Mouse (Mus musculus): Measurements from ENCODE around the gene Chd9. TPM values are rescaled to one million over a fixed set of nuclear protein-coding genes. Genes with fewer than 3 reads are reported as not detected.

Gene Chd9
- polyA plus RNA-seq, 1 experiment from 2014 or later: 53.5 TPM

- H3K4me3 ChIP-seq: no peak overlapping the region
- H3K27ac ChIP-seq (ENCODE audit: poor library complexity, severe bottlenecking): no peak overlapping the region
- H3K4me2 ChIP-seq: no peak overlapping the region
- no peak for ATAC-seq (ENCODE audit: insufficient number of reproducible peaks, low FRiP score)
- H3K36me3 ChIP-seq: 0 out of 2 replicates have a peak, but pooled peaks cover 1% of the 10 kb centered on the region
- WGBS: 54% methylated on average over 1 of the region's 1 CpGs
- no peaks in the 10 kb centered on the region for H3K27me3 ChIP-seq (replicated peaks)
- no peak overlapping the region for H3K9ac ChIP-seq
- peaks cover 29% of the 10 kb centered on the region for H3K4me1 ChIP-seq (replicated peaks)
- H3K9me3 ChIP-seq (replicated peaks): no peaks in the 10 kb centered on the region
Observed at GRCm38 (mm10) chr8:90856952-90857351, 28.8 kb downstream of the Chd9 start.

GRCm38 (mm10) chr8:90858071-90858470 lies 29.9 kb downstream of the Chd9 start:
- Histone ChIP-seq H3K36me3 (no peaks in the 10 kb centered on the region), H3K4me1 (replicated peaks) (peaks cover 37% of the 10 kb centered on the region), H3K27me3 (replicated peaks) (no peaks in the 10 kb centered on the region), H3K9me3 (replicated peaks) (no peaks in the 10 kb centered on the region), H3K4me3 (no peak overlapping the region), H3K9ac (no peak overlapping the region), H3K27ac (ENCODE audit: poor library complexity, severe bottlenecking) (no peak overlapping the region), H3K4me2 (no peak overlapping the region)
- ATAC-seq (ENCODE audit: insufficient number of reproducible peaks, low FRiP score): no peak
- WGBS: 88% methylated on average over 2 of the region's 2 CpGs

- no peak for ATAC-seq (ENCODE audit: insufficient number of reproducible peaks, low FRiP score)
- WGBS: 23% methylated on average over 9 of the region's 9 CpGs
- peak overlapping the region; percentile 41 for H3K4me2 ChIP-seq
Observed at GRCm38 (mm10) chr8:90861266-90861944, 33.3 kb downstream of the Chd9 start.

DNA sequence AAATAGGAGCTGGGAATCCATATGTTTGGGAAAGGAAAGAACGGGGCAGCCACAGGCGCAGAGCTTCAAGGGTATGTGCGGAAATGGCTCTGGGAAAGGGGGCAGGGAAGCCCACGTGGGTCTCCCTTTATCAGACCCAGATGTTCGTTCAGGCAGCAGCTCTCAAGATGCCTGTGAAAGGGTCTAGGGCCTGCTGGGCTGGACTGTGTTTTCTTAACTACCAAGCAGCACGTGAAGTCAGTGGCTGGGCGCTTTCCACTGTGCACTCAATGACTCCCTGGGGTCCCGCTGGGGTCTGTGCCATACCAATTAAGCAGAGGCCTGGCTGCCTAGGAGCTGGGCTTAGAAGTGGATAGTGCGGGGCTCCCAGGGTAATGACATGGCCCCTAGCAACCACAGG lies 33.9 kb downstream of the Chd9 start:
- Histone ChIP-seq H3K27ac (ENCODE audit: poor library complexity, severe bottlenecking) (peak overlapping the region; percentile 80), H3K4me3 (no peak overlapping the region), H3K9ac (0 out of 2 replicates have a peak overlapping the region, but pooled peaks have one; percentile 24), H3K9me3 (replicated peaks) (no peaks in the 10 kb centered on the region), H3K27me3 (replicated peaks) (no peaks in the 10 kb centered on the region), H3K4me2 (peak overlapping the region; percentile 41), H3K4me1 (replicated peaks) (peaks cover 23% of the 10 kb centered on the region), H3K36me3 (no peaks in the 10 kb centered on the region)
- 5% methylated on average over 9 of the region's 9 CpGs for WGBS
- peak; percentile 86 for ATAC-seq (ENCODE audit: insufficient number of reproducible peaks, low FRiP score)

More at GRCm38 (mm10) chr8:90861266-90861944, 33.3 kb downstream of the Chd9 start:
- H3K4me3 ChIP-seq: no peak overlapping the region
- peaks cover 23% of the 10 kb centered on the region for H3K4me1 ChIP-seq (replicated peaks)
- H3K27ac ChIP-seq (ENCODE audit: poor library complexity, severe bottlenecking): peak overlapping the region; percentile 80
- no peak overlapping the region for H3K9ac ChIP-seq
- no peaks in the 10 kb centered on the region for H3K9me3 ChIP-seq (replicated peaks)
- no peaks in the 10 kb centered on the region for H3K27me3 ChIP-seq (replicated peaks)
- H3K36me3 ChIP-seq: no peaks in the 10 kb centered on the region

GRCm38 (mm10) chr8:90867061-90867460 lies 38.9 kb downstream of the Chd9 start:
- H3K27ac ChIP-seq (ENCODE audit: poor library complexity, severe bottlenecking): no peak overlapping the region
- no peaks in the 10 kb centered on the region for H3K27me3 ChIP-seq (replicated peaks)
- H3K4me2 ChIP-seq: no peak overlapping the region
- H3K4me1 ChIP-seq (replicated peaks): peaks cover 34% of the 10 kb centered on the region
- WGBS: 85% methylated on average over 2 of the region's 2 CpGs
- H3K36me3 ChIP-seq: no peaks in the 10 kb centered on the region
- ATAC-seq (ENCODE audit: insufficient number of reproducible peaks, low FRiP score): no peak
- no peaks in the 10 kb centered on the region for H3K9me3 ChIP-seq (replicated peaks)
- H3K4me3 ChIP-seq: no peak overlapping the region
- H3K9ac ChIP-seq: no peak overlapping the region

DNA sequence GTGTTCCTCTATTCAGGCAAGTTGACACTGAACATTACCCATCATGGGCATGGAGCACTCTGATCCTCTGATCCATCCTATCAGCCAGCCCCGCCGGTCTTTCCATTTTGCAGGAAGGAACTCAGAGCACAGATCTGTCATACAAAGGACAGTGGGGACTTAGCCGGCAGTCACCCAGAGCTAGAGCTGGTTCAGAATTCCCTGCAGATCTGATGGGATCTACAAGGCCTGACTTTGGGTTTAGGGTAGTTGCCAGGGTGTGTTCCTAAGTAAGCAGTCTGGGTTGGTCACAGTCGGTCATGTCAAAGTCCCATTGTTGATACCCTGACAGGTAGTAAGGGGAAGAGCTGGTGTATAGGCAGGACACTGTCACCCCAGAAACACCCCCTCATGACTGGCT lies 39.8 kb downstream of the Chd9 start:
- Histone ChIP-seq H3K4me1 (replicated peaks) (peaks cover 27% of the 10 kb centered on the region), H3K4me2 (no peak overlapping the region), H3K4me3 (no peak overlapping the region), H3K9ac (no peak overlapping the region), H3K36me3 (no peaks in the 10 kb centered on the region), H3K27me3 (replicated peaks) (no peaks in the 10 kb centered on the region), H3K27ac (ENCODE audit: poor library complexity, severe bottlenecking) (no peak overlapping the region), H3K9me3 (replicated peaks) (no peaks in the 10 kb centered on the region)
- no peak for ATAC-seq (ENCODE audit: insufficient number of reproducible peaks, low FRiP score)
- WGBS: 76% methylated on average over 4 of the region's 4 CpGs

DNA sequence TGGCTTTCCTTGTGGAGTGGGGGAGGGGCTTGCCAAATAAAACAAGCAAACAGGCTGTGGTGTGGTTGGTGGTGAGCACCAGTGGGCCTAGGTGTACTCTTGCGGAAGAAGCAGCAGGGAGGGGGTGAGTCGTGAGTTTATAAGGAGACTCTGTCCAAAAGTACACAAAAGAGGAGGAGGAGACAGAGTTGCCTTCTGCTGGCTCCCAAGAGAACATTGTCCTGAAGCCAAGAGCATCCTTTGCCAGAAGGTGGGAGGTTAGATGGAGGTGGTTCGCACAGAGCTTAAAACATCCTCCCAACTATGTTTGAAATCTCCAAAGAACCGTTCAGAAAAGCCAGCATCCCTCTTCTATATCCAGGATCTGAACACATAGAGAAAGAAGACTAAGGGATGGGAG lies 40.2 kb downstream of the Chd9 start:
- no peak for ATAC-seq (ENCODE audit: insufficient number of reproducible peaks, low FRiP score)
- no peaks in the 10 kb centered on the region for H3K9me3 ChIP-seq (replicated peaks)
- no peak overlapping the region for H3K9ac ChIP-seq
- H3K27me3 ChIP-seq (replicated peaks): no peaks in the 10 kb centered on the region
- H3K4me2 ChIP-seq: no peak overlapping the region
- no peaks in the 10 kb centered on the region for H3K36me3 ChIP-seq
- WGBS: 74% methylated on average over 4 of the region's 4 CpGs
- peaks cover 27% of the 10 kb centered on the region for H3K4me1 ChIP-seq (replicated peaks)
- H3K27ac ChIP-seq (ENCODE audit: poor library complexity, severe bottlenecking): no peak overlapping the region
- no peak overlapping the region for H3K4me3 ChIP-seq

DNA sequence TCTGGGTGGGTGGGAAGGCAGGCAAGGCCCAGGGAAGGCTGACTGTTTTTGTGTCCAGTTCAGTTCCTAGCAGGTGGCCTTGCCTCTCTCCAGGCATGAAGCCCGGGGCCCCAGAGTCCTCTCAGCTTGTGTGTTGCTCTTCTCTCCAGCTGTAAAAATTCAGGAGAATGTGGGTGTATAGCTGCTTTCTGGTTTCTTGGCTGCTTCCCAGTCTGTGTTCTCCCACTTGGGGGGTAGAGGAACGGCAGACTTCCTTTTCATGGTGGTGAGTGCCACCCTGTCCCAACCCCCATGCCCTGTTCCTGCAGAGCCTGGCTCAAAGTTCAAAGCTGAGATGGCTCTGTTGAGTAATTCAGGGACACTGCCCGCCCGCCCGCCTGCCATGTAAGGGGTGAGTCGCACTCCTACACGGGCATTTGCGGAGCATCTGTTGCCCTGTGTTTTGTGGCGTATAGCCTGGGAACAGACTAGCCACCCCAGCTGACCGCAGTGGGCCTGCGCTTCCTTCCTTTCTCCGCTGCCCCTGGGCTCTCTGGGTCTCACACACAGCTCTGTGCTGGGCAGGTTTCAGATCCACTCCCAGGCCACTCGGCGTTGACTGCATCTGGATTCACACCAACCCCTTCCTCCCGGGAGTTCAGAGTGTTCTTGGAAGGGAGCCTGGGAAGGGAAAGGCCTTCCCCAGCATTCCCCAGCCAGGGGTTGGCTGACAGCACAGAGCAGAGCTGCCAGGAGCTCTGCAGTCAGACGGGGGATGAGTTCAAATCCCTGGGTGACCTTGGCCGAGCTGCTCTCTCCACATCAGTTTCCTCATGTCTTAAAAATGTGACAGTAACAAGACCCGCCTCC lies 41.1 kb downstream of the Chd9 start:
- Histone ChIP-seq H3K9ac (no peak overlapping the region), H3K27me3 (replicated peaks) (no peaks in the 10 kb centered on the region), H3K36me3 (no peaks in the 10 kb centered on the region), H3K4me2 (peak overlapping the region; percentile 46), H3K4me3 (no peak overlapping the region), H3K9me3 (replicated peaks) (no peaks in the 10 kb centered on the region), H3K27ac (ENCODE audit: poor library complexity, severe bottlenecking) (peak overlapping the region; percentile 44; the same call in 1 of the 2 replicates), H3K4me1 (replicated peaks) (peaks cover 27% of the 10 kb centered on the region)
- 40% methylated on average over 18 of the region's 18 CpGs for WGBS
- ATAC-seq (ENCODE audit: insufficient number of reproducible peaks, low FRiP score): peak; percentile 59; the same call in 1 of the 2 replicates

GRCm38 (mm10) chr8:90869920-90870777 lies 42.0 kb downstream of the Chd9 start:
- no peaks in the 10 kb centered on the region for H3K9me3 ChIP-seq (replicated peaks)
- H3K27ac ChIP-seq (ENCODE audit: poor library complexity, severe bottlenecking): no peak overlapping the region
- WGBS: 15% methylated on average over 22 of the region's 22 CpGs
- ATAC-seq (ENCODE audit: insufficient number of reproducible peaks, low FRiP score): no peak
- no peaks in the 10 kb centered on the region for H3K27me3 ChIP-seq (replicated peaks)
- no peaks in the 10 kb centered on the region for H3K36me3 ChIP-seq
- H3K4me1 ChIP-seq (replicated peaks): peaks cover 27% of the 10 kb centered on the region
- no peak overlapping the region for H3K9ac ChIP-seq
- no peak overlapping the region for H3K4me3 ChIP-seq
- H3K4me2 ChIP-seq: peak overlapping the region; percentile 46

DNA sequence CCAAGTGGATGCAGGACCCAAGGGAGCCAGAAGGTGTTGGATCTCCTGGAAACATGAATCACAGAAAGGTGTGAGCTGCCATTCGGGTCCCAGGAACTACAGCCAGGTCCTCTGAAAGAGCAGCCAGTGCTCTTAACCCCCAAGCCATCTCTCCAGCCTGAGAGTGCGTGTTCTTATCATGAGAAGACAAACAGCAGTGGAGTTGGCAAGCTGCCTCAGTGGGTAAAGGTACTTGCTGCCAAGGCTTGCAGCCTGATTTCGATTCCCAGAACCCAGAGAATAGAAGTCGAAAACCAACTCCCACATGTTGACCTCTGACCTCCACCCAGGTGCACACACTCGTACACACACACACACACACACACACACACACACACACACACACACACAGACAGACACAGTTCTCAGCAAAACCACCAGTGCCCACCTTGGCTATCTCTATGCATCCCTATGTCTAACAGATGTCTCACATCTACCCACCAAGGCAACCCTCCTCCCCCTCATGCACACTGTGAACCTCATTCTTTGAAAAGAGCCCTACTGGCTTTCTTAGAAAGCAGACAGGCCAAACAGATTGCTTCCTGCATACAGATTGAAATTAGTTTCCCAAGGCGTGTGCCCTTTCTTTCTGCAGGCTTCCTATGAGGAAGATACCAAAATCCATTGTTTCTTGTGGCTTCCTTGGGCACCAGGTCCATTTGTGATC lies 43.4 kb downstream of the Chd9 start:
- Histone ChIP-seq H3K36me3 (no peaks in the 10 kb centered on the region), H3K9me3 (replicated peaks) (no peaks in the 10 kb centered on the region), H3K27ac (ENCODE audit: poor library complexity, severe bottlenecking) (no peak overlapping the region), H3K4me1 (replicated peaks) (peaks cover 34% of the 10 kb centered on the region), H3K4me2 (no peak overlapping the region), H3K4me3 (no peak overlapping the region), H3K9ac (no peak overlapping the region), H3K27me3 (replicated peaks) (no peaks in the 10 kb centered on the region)
- WGBS: 52% methylated on average over 6 of the region's 6 CpGs
- ATAC-seq (ENCODE audit: insufficient number of reproducible peaks, low FRiP score): no peak
